Mouse (Mus musculus) hindbrain, embryonic 12.5 days (tissue): ENCODE results near the gene Notch2. TPM values are rescaled to one million over a fixed set of nuclear protein-coding genes. Genes with fewer than 3 reads are reported as not detected.

ENCODE experiments used
- ATAC-seq: fragments of 200-750 bp; cut with Nextera tagmentation; 2 replicates; pipeline ENCODE4 v1.8.0; 2017; ENCODE audit warnings: moderate TSS enrichment; ENCODE audit not compliant: low FRiP score
- H3K27ac ChIP-seq: fragments of 300-500 bp; sonication (generic); 2 replicates; pipeline ENCODE4 v1.5.1; 2016; ENCODE audit warnings: mild to moderate bottlenecking
- H3K27me3 ChIP-seq: fragments of 300-500 bp; sonication (generic); 2 replicates; pipeline ENCODE4 v1.6.1; 2016; ENCODE audit warnings: mild to moderate bottlenecking
- H3K36me3 ChIP-seq: fragments of 300-500 bp; sonication (generic); 2 replicates; pipeline ENCODE4 v1.6.1; 2016; ENCODE audit warnings: mild to moderate bottlenecking
- H3K4me1 ChIP-seq: fragments of 300-500 bp; sonication (generic); 2 replicates; pipeline ENCODE4 v1.6.1; 2016
- H3K4me2 ChIP-seq: fragments of 300-500 bp; sonication (generic); replicated peaks from 2 replicates; pipeline ENCODE4 v1.6.1; 2016; ENCODE audit warnings: mild to moderate bottlenecking
- H3K4me3 ChIP-seq: fragments of 300-500 bp; sonication (generic); 2 replicates; pipeline ENCODE4 v1.5.1; 2016; ENCODE audit warnings: mild to moderate bottlenecking
- H3K9ac ChIP-seq: fragments of 300-500 bp; sonication (generic); 2 replicates; pipeline ENCODE4 v1.6.1; 2016; ENCODE audit warnings: mild to moderate bottlenecking, moderate library complexity
- H3K9me3 ChIP-seq: fragments of 300-500 bp; sonication (generic); replicated peaks from 2 replicates; pipeline ENCODE4 v1.6.1; 2016; ENCODE audit warnings: mild to moderate bottlenecking
- WGBS: fragments of 180-500 bp; shearing (Covaris S2); methylation state at CpG from one replicate; pipeline ENCODE4 v1.1.7; 2016; 5-methylcytosine and 5-hydroxymethylcytosine counted together
- polyA plus RNA-seq: library from polyadenylated mRNA; unstranded; fragments of >200 nt; fragmentation: Nextera tagmentation; extraction: Ambion mirVana; gene quantifications from 2 replicates; pipeline ENCODE4 v1.2.1, GENCODE M21; 2016

The Notch2 gene
- polyA plus RNA-seq, 1 experiment from 2014 or later: 26.5 TPM

DNA sequence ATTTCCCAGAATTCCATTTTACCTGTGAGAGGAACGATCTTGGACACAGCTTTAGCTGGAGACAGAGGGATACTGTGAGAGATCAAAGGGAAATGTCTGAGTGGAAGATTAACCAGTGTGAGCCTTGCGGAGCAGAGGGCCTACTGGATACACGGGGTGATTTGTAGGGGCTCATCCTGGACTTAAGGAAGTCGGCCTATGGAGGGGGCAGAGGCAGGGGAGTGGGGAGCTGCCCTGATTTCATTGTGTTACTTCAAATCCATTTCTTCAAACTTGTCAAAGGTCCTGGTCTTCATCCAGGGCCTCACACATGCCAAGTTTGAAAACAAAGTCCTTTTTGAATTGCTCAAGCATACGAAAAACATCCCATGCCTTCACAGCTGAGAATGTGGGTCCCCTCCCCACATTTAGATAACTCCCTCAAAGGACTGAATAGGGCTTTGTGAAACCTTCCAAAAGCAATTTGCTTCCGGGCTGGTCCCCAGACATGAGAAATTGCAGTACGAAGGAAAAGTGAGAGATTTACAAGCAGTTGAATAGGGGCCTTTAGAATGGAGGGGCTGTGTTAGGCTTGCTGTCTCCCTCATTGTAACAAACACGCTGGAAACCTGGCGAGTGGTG, 91.6 kb downstream of the Notch2 start:
- Histone ChIP-seq H3K27me3 (peaks cover 3% of the 10 kb centered on the region), H3K4me3 (no peak overlapping the region), H3K4me2 (no peak overlapping the region), H3K27ac (peak overlapping the region; percentile 76), H3K9me3 (peaks cover 9% of the 10 kb centered on the region; the same call in 1 of the 2 replicates), H3K4me1 (peaks cover 38% of the 10 kb centered on the region), H3K36me3 (peaks cover 49% of the 10 kb centered on the region), H3K9ac (no peak overlapping the region)
- 27% methylated on average over 9 of the region's 9 CpGs for WGBS
- ATAC-seq: peak; percentile 57

DNA sequence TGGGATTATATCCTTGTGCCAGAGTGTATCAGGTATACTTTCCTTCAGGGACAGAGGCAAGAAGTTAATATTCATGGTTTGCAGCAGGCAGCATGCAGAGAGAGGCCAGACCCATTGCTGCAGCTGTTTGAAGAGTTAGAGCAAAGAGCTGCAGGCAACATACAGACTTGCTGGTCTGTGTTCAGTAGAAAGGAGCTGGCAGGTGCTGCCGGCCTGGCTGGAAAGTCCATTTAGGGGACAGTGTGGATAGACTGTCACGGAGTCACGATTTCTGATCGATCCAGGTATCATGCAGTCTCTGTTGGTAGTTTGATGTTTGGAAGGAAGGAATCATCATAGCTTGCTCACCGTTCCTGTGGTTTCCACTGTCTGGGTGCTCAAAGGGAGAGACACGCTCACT, 92.2 kb downstream of the Notch2 start:
- peaks cover 3% of the 10 kb centered on the region for H3K27me3 ChIP-seq
- WGBS: 78% methylated on average over 6 of the region's 6 CpGs
- no peak overlapping the region for H3K4me3 ChIP-seq
- H3K4me1 ChIP-seq: peaks cover 38% of the 10 kb centered on the region
- no peak overlapping the region for H3K9ac ChIP-seq
- H3K9me3 ChIP-seq: peaks cover 9% of the 10 kb centered on the region; the same call in 1 of the 2 replicates
- ATAC-seq: peak; percentile 14; the same call in 1 of the 2 replicates
- no peak overlapping the region for H3K4me2 ChIP-seq
- H3K36me3 ChIP-seq: peaks cover 44% of the 10 kb centered on the region
- peak overlapping the region; percentile 76 for H3K27ac ChIP-seq

DNA sequence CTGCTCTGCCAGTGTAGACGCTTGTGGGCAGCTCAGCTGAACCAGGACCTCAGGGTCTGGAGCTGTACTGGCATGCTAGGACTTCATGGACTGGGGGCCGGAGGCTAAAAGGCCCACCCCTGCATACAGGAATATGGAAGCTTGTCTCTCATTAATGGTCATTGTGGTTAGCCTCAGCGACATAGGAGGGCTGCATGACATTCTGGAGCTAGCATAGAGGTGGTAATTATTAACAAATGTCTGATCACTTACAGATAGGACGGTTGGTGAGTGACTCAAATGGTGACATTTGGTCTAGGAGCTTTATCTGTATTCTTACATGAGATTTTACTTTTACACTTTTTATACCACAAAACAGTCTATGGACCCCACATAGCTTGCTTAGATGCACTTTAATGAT, 92.8 kb downstream of the Notch2 start:
- H3K4me2 ChIP-seq: no peak overlapping the region

DNA sequence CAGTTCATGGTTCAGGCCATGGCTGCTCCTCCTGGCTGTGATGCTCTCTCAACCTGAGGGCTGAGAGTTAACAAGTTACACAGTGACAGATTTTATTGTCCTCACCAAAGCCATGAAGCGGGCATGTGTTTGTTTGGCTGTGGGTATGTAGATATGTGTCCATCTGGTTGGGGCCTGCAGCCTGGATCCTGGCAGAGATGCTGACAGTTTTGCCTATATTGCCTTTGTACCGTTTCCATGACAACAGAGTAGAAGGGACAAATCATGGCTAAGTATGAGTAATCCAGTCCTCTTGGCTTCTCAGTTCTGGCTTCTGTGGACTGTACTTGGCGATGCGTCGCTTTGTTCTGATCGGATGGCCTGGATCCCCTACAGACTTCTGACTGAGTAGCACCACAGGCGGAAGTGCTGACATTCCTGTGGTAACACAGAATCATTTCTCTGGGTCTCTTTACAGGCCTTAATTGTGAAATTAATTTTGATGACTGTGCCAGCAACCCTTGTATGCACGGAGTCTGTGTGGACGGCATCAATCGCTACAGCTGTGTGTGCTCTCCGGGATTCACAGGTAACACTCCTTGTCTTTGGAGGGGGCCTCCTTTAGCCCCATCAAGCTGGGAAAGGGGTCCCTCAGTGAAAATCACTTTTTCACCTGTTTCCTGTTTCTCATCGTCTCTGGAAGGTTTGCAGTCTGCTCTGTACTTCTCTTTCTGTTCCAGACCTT, 93.4 kb downstream of the Notch2 start:
- peak; percentile 58 for ATAC-seq
- no peak overlapping the region for H3K9ac ChIP-seq
- peaks cover 3% of the 10 kb centered on the region for H3K27me3 ChIP-seq
- H3K4me1 ChIP-seq: peaks cover 31% of the 10 kb centered on the region
- peaks cover 35% of the 10 kb centered on the region for H3K36me3 ChIP-seq
- H3K4me2 ChIP-seq: no peak overlapping the region
- 75% methylated on average over 12 of the region's 12 CpGs for WGBS
- H3K9me3 ChIP-seq: peaks cover 9% of the 10 kb centered on the region; the same call in 1 of the 2 replicates
- H3K27ac ChIP-seq: no peak overlapping the region
- no peak overlapping the region for H3K4me3 ChIP-seq

More for the DNA sequence above, 92.8 kb downstream of the Notch2 start:
- no peak for ATAC-seq
- Histone ChIP-seq H3K4me1 (peaks cover 36% of the 10 kb centered on the region), H3K27ac (peak overlapping the region; percentile 76; the same call in 1 of the 2 replicates), H3K36me3 (peaks cover 38% of the 10 kb centered on the region), H3K9ac (no peak overlapping the region), H3K4me3 (no peak overlapping the region), H3K27me3 (peaks cover 3% of the 10 kb centered on the region), H3K9me3 (peaks cover 9% of the 10 kb centered on the region; the same call in 1 of the 2 replicates)
- 66% methylated on average over 4 of the region's 4 CpGs for WGBS

DNA sequence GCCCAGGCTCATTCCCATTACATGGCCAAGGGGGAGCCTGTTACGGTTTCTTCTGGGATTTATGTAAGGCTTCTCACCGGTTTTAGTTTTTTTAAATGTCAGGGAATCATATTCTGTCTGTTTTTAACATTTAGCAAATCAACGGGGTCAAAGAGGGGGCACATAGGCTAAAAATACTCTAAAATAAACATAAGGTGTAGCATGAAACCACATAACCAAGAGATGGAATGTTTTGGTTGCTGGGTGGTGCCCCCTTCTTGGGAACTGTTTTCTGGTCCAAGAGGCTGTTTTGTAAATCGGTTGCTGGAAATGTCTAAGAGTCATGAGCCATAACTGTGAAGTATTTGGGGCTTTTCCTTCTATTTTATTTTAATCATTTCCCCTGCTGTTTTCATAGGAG, 95.1 kb downstream of the Notch2 start:
- Histone ChIP-seq H3K4me3 (no peak overlapping the region), H3K36me3 (peaks cover 26% of the 10 kb centered on the region), H3K9ac (no peak overlapping the region), H3K4me1 (peaks cover 31% of the 10 kb centered on the region), H3K27ac (no peak overlapping the region), H3K4me2 (no peak overlapping the region), H3K9me3 (no peaks in the 10 kb centered on the region), H3K27me3 (no peaks in the 10 kb centered on the region; the same call in 1 of the 2 replicates)
- no peak for ATAC-seq
- WGBS: 84% methylated on average over 4 of the region's 4 CpGs

DNA sequence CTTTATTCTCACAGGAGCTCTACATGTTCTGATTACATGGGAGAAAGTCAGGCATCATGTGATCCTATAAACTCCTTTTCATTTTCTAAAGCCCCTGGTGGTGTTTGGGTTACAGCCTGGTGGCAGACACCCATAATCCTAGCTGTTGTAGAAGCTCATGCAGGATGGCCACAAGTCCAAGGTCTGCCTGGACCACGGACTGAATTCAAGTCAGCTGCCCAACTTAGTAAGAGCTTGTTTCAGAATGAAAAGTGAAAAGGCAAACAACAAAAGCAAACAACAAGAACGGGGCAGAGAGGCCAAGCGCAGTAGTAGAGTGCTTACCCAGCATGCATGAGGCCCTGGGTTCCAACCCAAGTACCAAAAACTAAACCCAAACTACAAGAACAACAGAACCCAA, 95.5 kb downstream of the Notch2 start:
- Histone ChIP-seq H3K4me2 (no peak overlapping the region), H3K9ac (no peak overlapping the region), H3K4me3 (no peak overlapping the region), H3K4me1 (peaks cover 31% of the 10 kb centered on the region), H3K27ac (no peak overlapping the region), H3K27me3 (no peaks in the 10 kb centered on the region; the same call in 1 of the 2 replicates), H3K36me3 (peaks cover 30% of the 10 kb centered on the region), H3K9me3 (no peaks in the 10 kb centered on the region)
- WGBS: 84% methylated on average over 3 of the region's 3 CpGs
- no peak for ATAC-seq

DNA sequence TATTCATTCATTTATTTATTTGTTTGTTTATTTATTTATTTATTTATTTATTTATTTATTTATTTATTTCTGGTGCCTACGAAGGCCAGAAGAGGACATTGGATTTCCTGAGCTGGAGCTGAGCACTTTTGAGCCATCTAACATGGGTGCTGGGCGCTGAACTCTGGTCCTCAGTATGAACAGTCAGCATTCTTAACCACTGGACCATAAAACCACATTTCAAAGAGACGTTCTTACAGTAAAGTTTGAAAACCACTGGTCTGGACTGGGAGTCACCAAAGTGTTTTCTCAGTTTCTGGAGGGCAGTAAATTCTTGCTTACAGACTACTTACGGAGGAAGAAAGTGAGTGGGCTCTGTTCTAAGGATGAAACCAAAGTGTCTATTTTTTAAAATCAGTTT, 97.3 kb downstream of the Notch2 start:
- H3K4me1 ChIP-seq: peaks cover 17% of the 10 kb centered on the region
- H3K36me3 ChIP-seq: peaks cover 27% of the 10 kb centered on the region
- H3K4me2 ChIP-seq: no peak overlapping the region
- no peak for ATAC-seq
- no peaks in the 10 kb centered on the region; the same call in 1 of the 2 replicates for H3K27me3 ChIP-seq
- no peaks in the 10 kb centered on the region for H3K9me3 ChIP-seq
- no peak overlapping the region for H3K4me3 ChIP-seq
- no peak overlapping the region for H3K9ac ChIP-seq
- no peak overlapping the region for H3K27ac ChIP-seq
- 84% methylated on average over 4 of the region's 4 CpGs for WGBS

DNA sequence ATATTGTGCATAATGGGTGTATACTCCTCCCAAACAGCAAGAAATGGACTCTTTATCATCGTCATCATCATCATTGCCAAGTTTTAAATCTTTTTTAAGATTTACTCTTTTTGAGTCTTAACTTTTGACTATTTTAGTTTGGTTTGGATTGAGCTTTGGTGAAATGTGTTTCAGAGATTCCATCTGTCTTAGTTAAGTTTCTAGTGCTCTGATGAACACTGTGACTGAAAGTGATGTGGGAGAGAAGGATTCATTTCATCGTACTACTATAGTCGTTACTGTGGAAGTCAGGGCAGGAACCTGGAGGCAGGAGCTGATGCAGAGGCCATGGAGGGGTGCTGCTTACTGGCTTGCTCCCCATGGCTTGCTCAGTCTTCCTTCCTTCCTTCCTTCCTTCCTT, 104.9 kb downstream of the Notch2 start:
- no peaks in the 10 kb centered on the region for H3K9me3 ChIP-seq
- 95% methylated on average over 3 of the region's 3 CpGs for WGBS
- peaks cover 4% of the 10 kb centered on the region; the same call in 1 of the 2 replicates for H3K4me1 ChIP-seq
- H3K36me3 ChIP-seq: peaks cover 37% of the 10 kb centered on the region
- H3K4me3 ChIP-seq: no peak overlapping the region
- H3K4me2 ChIP-seq: no peak overlapping the region
- ATAC-seq: no peak
- no peak overlapping the region for H3K9ac ChIP-seq
- no peaks in the 10 kb centered on the region for H3K27me3 ChIP-seq
- H3K27ac ChIP-seq: no peak overlapping the region

DNA sequence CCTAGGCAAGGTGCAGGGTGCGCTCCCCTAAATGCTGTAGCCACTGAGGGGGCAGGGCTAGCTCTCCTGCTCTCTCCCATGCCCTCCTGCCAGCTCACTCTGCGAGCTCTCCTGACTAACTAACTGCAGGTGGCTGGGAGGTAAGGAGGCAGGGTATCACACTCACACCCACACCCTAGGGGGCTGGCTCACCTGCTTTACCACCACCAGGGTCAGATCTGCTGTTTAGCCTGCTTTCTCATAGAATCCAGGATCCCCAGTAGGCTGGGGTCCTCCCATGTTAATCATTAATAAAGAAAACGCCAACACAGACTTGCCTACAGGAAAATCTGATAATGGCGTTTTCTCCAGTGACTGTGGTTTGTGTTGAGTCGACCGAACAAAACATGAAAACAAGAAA, 106.0 kb downstream of the Notch2 start:
- Histone ChIP-seq H3K9me3 (no peaks in the 10 kb centered on the region), H3K4me2 (no peak overlapping the region), H3K9ac (no peak overlapping the region), H3K4me1 (peaks cover 4% of the 10 kb centered on the region; the same call in 1 of the 2 replicates), H3K36me3 (peaks cover 40% of the 10 kb centered on the region), H3K27ac (no peak overlapping the region), H3K27me3 (no peaks in the 10 kb centered on the region), H3K4me3 (no peak overlapping the region)
- 84% methylated on average over 6 of the region's 6 CpGs for whole genome bisulfite sequencing
- ATAC-seq: no peak

DNA sequence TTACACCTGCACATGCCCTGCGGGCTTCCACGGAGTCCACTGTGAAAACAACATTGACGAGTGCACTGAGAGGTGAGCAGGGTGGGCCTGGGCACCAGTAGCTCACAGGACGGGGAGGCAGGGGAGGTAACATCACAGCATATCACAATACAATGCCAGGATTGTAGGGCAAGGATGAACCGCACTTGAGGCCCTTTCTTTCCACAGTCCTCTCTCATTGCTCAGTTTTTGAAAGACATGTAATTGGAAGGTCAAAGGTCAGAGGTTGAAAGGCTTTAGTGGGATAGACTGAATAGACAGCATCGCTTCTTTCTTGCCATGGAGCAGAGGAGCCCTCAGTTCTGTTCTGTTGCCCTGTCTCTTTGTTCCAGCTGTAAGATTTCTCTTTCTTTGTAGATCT, 107.6 kb downstream of the Notch2 start:
- no peak overlapping the region for H3K4me2 ChIP-seq
- WGBS: 21% methylated on average over 6 of the region's 6 CpGs
- peaks cover 43% of the 10 kb centered on the region for H3K36me3 ChIP-seq
- no peak overlapping the region for H3K9ac ChIP-seq
- H3K4me1 ChIP-seq: peaks cover 4% of the 10 kb centered on the region; the same call in 1 of the 2 replicates
- H3K9me3 ChIP-seq: no peaks in the 10 kb centered on the region
- no peak for ATAC-seq
- H3K27ac ChIP-seq: no peak overlapping the region
- H3K4me3 ChIP-seq: no peak overlapping the region
- H3K27me3 ChIP-seq: no peaks in the 10 kb centered on the region

DNA sequence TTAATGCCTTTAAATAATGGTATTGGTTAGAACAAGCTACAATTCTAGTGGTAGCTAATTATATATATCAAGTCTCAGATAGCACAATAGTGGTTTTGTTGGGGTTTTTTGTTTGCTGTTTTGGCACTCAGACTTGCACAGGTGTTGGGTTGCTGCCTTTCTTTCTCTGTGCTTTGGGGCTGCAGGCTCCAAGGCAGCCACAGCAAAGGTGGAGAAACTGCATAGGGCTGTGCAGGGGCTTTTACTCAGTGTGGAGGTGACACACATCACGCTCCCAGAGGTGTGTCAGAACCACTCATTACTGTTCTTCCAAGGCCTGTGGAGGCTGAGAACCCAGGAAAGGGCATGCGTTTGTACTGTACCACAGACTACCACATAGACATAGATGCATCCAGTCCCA, 114.4 kb downstream of the Notch2 start:
- no peak overlapping the region for H3K27ac ChIP-seq
- no peak overlapping the region for H3K4me2 ChIP-seq
- 94% methylated on average over 2 of the region's 2 CpGs for WGBS
- no peak for ATAC-seq
- H3K9me3 ChIP-seq: no peaks in the 10 kb centered on the region
- H3K27me3 ChIP-seq: no peaks in the 10 kb centered on the region
- H3K4me1 ChIP-seq: no peaks in the 10 kb centered on the region
- no peak overlapping the region for H3K9ac ChIP-seq
- H3K4me3 ChIP-seq: no peak overlapping the region
- peaks cover 46% of the 10 kb centered on the region for H3K36me3 ChIP-seq

DNA sequence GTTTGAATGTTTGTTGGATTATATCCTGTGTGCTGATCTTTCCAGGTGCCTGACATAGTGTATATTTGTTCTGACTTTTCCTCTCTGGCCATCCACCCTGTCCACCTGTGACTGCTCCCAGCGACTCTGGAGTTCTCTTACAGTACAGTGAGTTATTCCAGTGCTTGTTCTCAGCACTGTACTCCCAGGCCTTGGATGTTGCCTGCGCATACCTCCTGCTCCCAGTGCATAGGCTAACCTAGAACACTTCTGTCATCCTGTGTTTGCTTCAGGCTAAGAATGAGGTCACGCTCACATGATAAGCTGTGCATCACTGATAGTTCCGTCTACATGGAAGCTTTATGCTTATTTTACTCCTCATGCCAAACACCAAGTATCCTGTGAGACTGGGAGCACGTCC, 115.4 kb downstream of the Notch2 start:
- Histone ChIP-seq H3K27me3 (no peaks in the 10 kb centered on the region), H3K9me3 (no peaks in the 10 kb centered on the region), H3K36me3 (peaks cover 38% of the 10 kb centered on the region), H3K4me1 (no peaks in the 10 kb centered on the region), H3K4me3 (no peak overlapping the region), H3K9ac (no peak overlapping the region), H3K27ac (no peak overlapping the region), H3K4me2 (no peak overlapping the region)
- 91% methylated on average over 5 of the region's 5 CpGs for WGBS
- ATAC-seq: no peak
